Mouse (Mus musculus) spleen, adult 18-20 months (tissue): Measurements from ENCODE around the gene Abcf2.

Experiments
- DNase-seq, 2 experiments: peaks; one replicate each; pipeline ENCODE4 v3.0.0; 2022; ENCODE audit warnings: mixed read lengths in 2 of 2

Abcf2 gene

GRCm38 (mm10) chr5:24577183-24577929 lies at the start of gene Abcf2:
Abcf2 (minus strand) TSS chr5:24577467.
- DNase-seq = peak; percentile 99

- DNase-seq = no peak
Observed at GRCm38 (mm10) chr5:24624822-24625120, 47.5 kb upstream of the Abcf2 start.

- DNase-seq = no peak
Observed at GRCm38 (mm10) chr5:24623986-24624821, 46.9 kb upstream of the Abcf2 start, which contains the start of gene Smarcd3. Smarcd3 (minus strand) TSS chr5:24624411.

- DNase-seq = no peak
Observed at GRCm38 (mm10) chr5:24623041-24623985, 46.0 kb upstream of the Abcf2 start.

GRCm38 (mm10) chr5:24622386-24623040 lies 45.2 kb upstream of the Abcf2 start:
- DNase-seq = no peak

- DNase-seq = no peak
Observed at GRCm38 (mm10) chr5:24620626-24621025, 43.4 kb upstream of the Abcf2 start.

- no peak for DNase-seq
Observed at GRCm38 (mm10) chr5:24620116-24620515, 42.8 kb upstream of the Abcf2 start.

GRCm38 (mm10) chr5:24618921-24619320 lies 41.7 kb upstream of the Abcf2 start:
- DNase-seq = no peak

- no peak for DNase-seq
Observed at GRCm38 (mm10) chr5:24615097-24615496, 37.8 kb upstream of the Abcf2 start.

GRCm38 (mm10) chr5:24612302-24612649 lies 35.0 kb upstream of the Abcf2 start:
- DNase-seq = no peak

- DNase-seq = no peak
Observed at GRCm38 (mm10) chr5:24611366-24612301, 34.4 kb upstream of the Abcf2 start.

- no peak for DNase-seq
Observed at GRCm38 (mm10) chr5:24609388-24609787, 32.1 kb upstream of the Abcf2 start.

- DNase-seq = no peak
Observed at GRCm38 (mm10) chr5:24605980-24606665, 28.9 kb upstream of the Abcf2 start.

GRCm38 (mm10) chr5:24605321-24605979 lies 28.2 kb upstream of the Abcf2 start:
- no peak for DNase-seq

- no peak for DNase-seq
Observed at GRCm38 (mm10) chr5:24604656-24605100, 27.4 kb upstream of the Abcf2 start.

- DNase-seq = no peak
Observed at GRCm38 (mm10) chr5:24604080-24604655, 26.9 kb upstream of the Abcf2 start.

GRCm38 (mm10) chr5:24603431-24604010 lies 26.3 kb upstream of the Abcf2 start:
- DNase-seq = no peak

GRCm38 (mm10) chr5:24602751-24603343 lies 25.6 kb upstream of the Abcf2 start:
- DNase-seq = peak in 1 of 2 experiments; percentile 45
